Mouse (Mus musculus) heart, postnatal 0 days (tissue): ENCODE results near the gene Il17rb. TPM values are rescaled to one million over a fixed set of nuclear protein-coding genes. Genes with fewer than 3 reads are reported as not detected.

Source experiments
- ATAC-seq: fragments of 200-750 bp; cut with Nextera tagmentation; 2 replicates; pipeline ENCODE4 v1.8.0; 2017; ENCODE audit warnings: low read depth, moderate number of reproducible peaks, moderate library complexity; ENCODE audit not compliant: insufficient read depth
- DNase-seq: peaks from one replicate; pipeline ENCODE4 v3.0.0-alpha.2; 2016; ENCODE audit warnings: low spot score
- H3K27ac ChIP-seq: fragments of 300-500 bp; sonication (generic); 2 replicates; pipeline ENCODE4 v1.5.1; 2014; ENCODE audit warnings: low read depth, mild to moderate bottlenecking
- H3K27me3 ChIP-seq: fragments of 300-500 bp; sonication (generic); 2 replicates; pipeline ENCODE4 v1.6.1; 2014; ENCODE audit warnings: low read length, mixed read lengths; ENCODE audit not compliant: control insufficient read depth, insufficient read depth
- H3K36me3 ChIP-seq: fragments of 300-500 bp; sonication (generic); replicated peaks from 2 replicates; pipeline ENCODE4 v1.6.1; 2014; ENCODE audit warnings: low read length, mixed read lengths; ENCODE audit not compliant: control insufficient read depth, insufficient read depth
- H3K4me1 ChIP-seq: fragments of 300-500 bp; sonication (generic); 2 replicates; pipeline ENCODE4 v1.6.1; 2014; ENCODE audit warnings: antibody characterized with exemption; ENCODE audit not compliant: control insufficient read depth, insufficient read depth
- H3K4me2 ChIP-seq: fragments of 300-500 bp; sonication (generic); 2 replicates; pipeline ENCODE4 v1.6.1; 2014; ENCODE audit warnings: low read depth, mild to moderate bottlenecking, low read length, moderate library complexity
- H3K4me3 ChIP-seq: fragments of 300-500 bp; sonication (generic); 2 replicates; pipeline ENCODE4 v1.5.1; 2014; ENCODE audit warnings: low read depth, low read length
- H3K9ac ChIP-seq: fragments of 300-500 bp; sonication (generic); replicated peaks from 2 replicates; pipeline ENCODE4 v1.6.1; 2014; ENCODE audit warnings: low read depth, low read length, mixed read lengths
- H3K9me3 ChIP-seq: fragments of 300-500 bp; sonication (generic); replicated peaks from 2 replicates; pipeline ENCODE4 v1.6.1; 2016; ENCODE audit warnings: low read length; ENCODE audit not compliant: control insufficient read depth
- CTCF ChIP-seq: IDR thresholded peaks from 2 replicates; pipeline ENCODE4 v1.5.1; 2016; ENCODE audit warnings: antibody characterized with exemption, control low read depth, low read depth
- EP300 ChIP-seq: IDR thresholded peaks from 2 replicates; pipeline ENCODE4 v1.6.1; 2016; ENCODE audit warnings: antibody characterized with exemption, low read depth
- WGBS: fragments of 180-500 bp; shearing (Covaris S2); extraction: QIAGEN DNeasy Blood & Tissue Kit; methylation state at CpG from one replicate; pipeline ENCODE4 v1.1.7; 2014; 5-methylcytosine and 5-hydroxymethylcytosine counted together
- microRNA-seq: library from miRNA; unstranded; fragments of <30 nt; microRNA quantifications from one replicate; pipeline ENCODE4, GENCODE M21; 2016
- polyA plus RNA-seq: library from polyadenylated mRNA; unstranded; fragments of >200 nt; fragmentation: Nextera tagmentation; extraction: Ambion mirVana; gene quantifications from 2 replicates; pipeline ENCODE4 v1.2.1, GENCODE M21; 2015
- total RNA-seq: library from RNA; depleted of rRNA; stranded (reverse); fragments of >200 nt; gene quantifications from 2 replicates; pipeline ENCODE4 v1.2.3, GENCODE M21; 2014; ENCODE audit warnings: low replicate concordance; rRNA removed

Il17rb gene
- total and polyA plus RNA-seq, 2 experiments from 2014 or later: 0.22 TPM; not detected in 1

DNA sequence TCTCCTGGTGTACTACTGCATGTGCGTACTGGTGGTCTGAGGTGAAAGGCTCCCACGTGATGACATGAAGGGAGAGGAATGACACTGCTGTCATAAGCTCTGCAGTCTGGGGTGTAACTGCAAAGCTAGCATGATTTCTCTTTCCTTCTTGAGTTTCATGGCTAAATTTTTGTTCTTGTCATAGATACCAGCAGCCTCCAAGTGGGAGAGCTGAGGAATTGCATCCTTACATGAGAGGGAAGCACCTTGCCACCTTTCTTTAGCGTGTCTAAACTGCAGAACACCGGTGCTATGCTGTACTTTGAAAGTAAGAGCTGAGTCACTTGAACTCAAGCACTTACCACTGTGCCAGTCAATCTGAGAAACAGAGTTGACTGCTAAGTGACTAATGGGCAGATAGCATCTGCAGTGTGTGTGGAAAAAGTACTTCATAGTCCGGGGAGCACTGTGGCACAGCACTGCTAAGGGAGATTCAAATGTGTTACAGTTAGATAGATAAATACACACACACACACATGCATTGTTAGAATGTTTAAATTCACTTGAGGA is 61.9 kb downstream of the Il17rb start:
- 57% methylated on average over 5 of the region's 5 CpGs for WGBS
- no peak overlapping the region for H3K4me2 ChIP-seq
- no peaks in the 10 kb centered on the region for H3K9me3 ChIP-seq
- no peak overlapping the region for H3K4me3 ChIP-seq
- no peak for TF ChIP-seq EP300
- TF ChIP-seq CTCF: no peak
- no peaks in the 10 kb centered on the region for H3K4me1 ChIP-seq
- H3K27ac ChIP-seq: no peak overlapping the region
- H3K36me3 ChIP-seq: no peaks in the 10 kb centered on the region
- no peak for ATAC-seq
- DNase-seq: no peak
- no peaks in the 10 kb centered on the region for H3K27me3 ChIP-seq
- H3K9ac ChIP-seq: no peak overlapping the region

Small RNA genes within 50 kb of the gene (microRNA-seq; reads per million reads assigned to microRNA genes)
- gene Mir6947: not detected

Other genes starting within 250 kb of the Il17rb start
- gene Selenok, start 40.6 kb downstream of the Il17rb start, total RNA-seq: 31.1 and 49.7 TPM in 2 replicates
- 252 and 278 TPM in 2 replicates for gene Selenok, start 40.6 kb downstream of the Il17rb start, polyA plus RNA-seq
- 15.3 and 33.8 TPM in 2 replicates for gene Actr8, start 30.6 kb downstream of the Il17rb start, total RNA-seq
- 42.4 and 44.2 TPM in 2 replicates for gene Actr8, start 30.6 kb downstream of the Il17rb start, polyA plus RNA-seq
- 0.27 TPM in 1 of 2 replicates, not detected in the other for gene Chdh, start 127 bp upstream of the Il17rb start, total RNA-seq
- gene Chdh, start 127 bp upstream of the Il17rb start, polyA plus RNA-seq: 0.18 TPM in 1 of 2 replicates, not detected in the other